Mouse (Mus musculus): ENCODE results near the gene Abcf1. TPM values are rescaled to one million over a fixed set of nuclear protein-coding genes. Genes with fewer than 3 reads are reported as not detected.
A peak's percentile ranks its signal among the peaks of the same experiment; 100 is the strongest.

Gene Abcf1
- polyA plus RNA-seq, 1 experiment from 2014 or later, result 97.8 TPM

DNA sequence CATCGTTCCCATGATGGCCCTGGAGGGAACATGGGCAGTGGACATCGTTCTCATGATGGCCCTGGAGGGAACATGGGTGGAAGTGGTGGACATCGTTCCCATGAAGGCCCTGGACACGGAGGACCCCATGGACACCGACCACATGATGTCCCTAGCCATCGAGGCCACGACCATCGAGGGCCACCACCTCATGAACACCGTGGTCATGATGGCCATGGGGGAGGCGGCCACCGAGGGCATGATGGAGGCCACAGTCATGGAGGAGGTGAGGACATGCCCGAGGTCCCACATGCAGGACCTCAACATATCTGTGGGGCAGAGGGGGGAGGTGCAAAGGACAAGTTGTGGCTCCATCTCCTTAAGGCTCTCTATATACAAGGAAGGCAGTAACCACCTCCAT, 38.9 kb downstream of the Abcf1 start:
- H3K36me3 ChIP-seq (ENCODE audit: control insufficient read depth, insufficient read depth, low read length), result peaks cover 56% of the 10 kb centered on the region

GRCm38 (mm10) chr17:35929534-35929933, 40.0 kb downstream of the Abcf1 start:
- Histone ChIP-seq H3K36me3 (ENCODE audit: control insufficient read depth, insufficient read depth, low read length) (peaks cover 67% of the 10 kb centered on the region), H3K9ac (ENCODE audit: low read depth, low read length) (no peak overlapping the region), H3K4me1 (ENCODE audit: control insufficient read depth, insufficient read depth, low read length) (no peaks in the 10 kb centered on the region), H3K9me3 (ENCODE audit: control insufficient read depth, low read length) (no peaks in the 10 kb centered on the region), H3K27ac (ENCODE audit: low read depth, low read length) (no peak overlapping the region), H3K27me3 (ENCODE audit: control insufficient read depth, insufficient read depth, low read length) (no peaks in the 10 kb centered on the region), H3K4me3 (ENCODE audit: low read length) (no peak overlapping the region), H3K4me2 (replicated peaks; ENCODE audit: low read depth, low read length) (no peak overlapping the region)
- no peak for ATAC-seq (ENCODE audit: low FRiP score, low TSS enrichment)
- 90% methylated on average over 2 of the region's 2 CpGs for WGBS

More for the DNA sequence above, 38.9 kb downstream of the Abcf1 start:
- no peak overlapping the region for H3K4me3 ChIP-seq (ENCODE audit: low read length)
- H3K4me2 ChIP-seq (replicated peaks; ENCODE audit: low read depth, low read length), result no peak overlapping the region
- WGBS, result 97% methylated on average over 12 of the region's 12 CpGs
- no peaks in the 10 kb centered on the region for H3K27me3 ChIP-seq (ENCODE audit: control insufficient read depth, insufficient read depth, low read length)
- no peaks in the 10 kb centered on the region for H3K9me3 ChIP-seq (ENCODE audit: control insufficient read depth, low read length)
- H3K9ac ChIP-seq (ENCODE audit: low read depth, low read length), result no peak overlapping the region
- H3K4me1 ChIP-seq (ENCODE audit: control insufficient read depth, insufficient read depth, low read length), result no peaks in the 10 kb centered on the region
- H3K27ac ChIP-seq (ENCODE audit: low read depth, low read length), result no peak overlapping the region
- no peak; the same call in 1 of the 2 replicates for ATAC-seq (ENCODE audit: low FRiP score, low TSS enrichment)

DNA sequence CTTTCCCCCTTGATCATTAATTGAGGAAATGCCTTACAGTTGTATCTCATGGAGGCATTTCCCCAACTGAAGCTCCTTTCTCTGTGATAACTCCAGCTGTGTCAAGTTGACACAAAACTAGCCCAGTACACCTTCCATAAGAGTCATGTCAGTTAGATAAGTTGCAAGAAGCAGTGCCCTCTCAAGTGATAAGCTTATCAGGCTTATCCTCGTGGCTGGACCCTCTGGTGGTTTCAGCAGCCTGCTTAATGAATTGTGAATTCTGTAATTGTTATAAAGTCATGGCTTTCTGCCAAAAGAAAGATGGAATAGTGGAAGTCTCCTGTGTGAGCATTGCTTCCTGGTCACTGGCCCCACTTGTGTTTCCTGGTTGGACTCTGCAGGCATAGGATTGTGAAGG, 42.1 kb downstream of the Abcf1 start:
- Histone ChIP-seq H3K27ac (ENCODE audit: low read depth, low read length) (no peak overlapping the region), H3K4me3 (ENCODE audit: low read length) (no peak overlapping the region), H3K9ac (ENCODE audit: low read depth, low read length) (no peak overlapping the region), H3K36me3 (ENCODE audit: control insufficient read depth, insufficient read depth, low read length) (peaks cover 84% of the 10 kb centered on the region), H3K27me3 (ENCODE audit: control insufficient read depth, insufficient read depth, low read length) (no peaks in the 10 kb centered on the region), H3K4me2 (replicated peaks; ENCODE audit: low read depth, low read length) (no peak overlapping the region), H3K9me3 (ENCODE audit: control insufficient read depth, low read length) (no peaks in the 10 kb centered on the region), H3K4me1 (ENCODE audit: control insufficient read depth, insufficient read depth, low read length) (no peaks in the 10 kb centered on the region)
- no peak for ATAC-seq (ENCODE audit: low FRiP score, low TSS enrichment)
- 78% methylated on average over 1 of the region's 1 CpGs for WGBS

GRCm38 (mm10) chr17:35923281-35923680, 46.3 kb downstream of the Abcf1 start:
- peaks cover 27% of the 10 kb centered on the region for H3K4me1 ChIP-seq (ENCODE audit: control insufficient read depth, insufficient read depth, low read length)
- 96% methylated on average over 4 of the region's 4 CpGs for WGBS
- H3K4me2 ChIP-seq (replicated peaks; ENCODE audit: low read depth, low read length), result no peak overlapping the region
- ATAC-seq (ENCODE audit: low FRiP score, low TSS enrichment), result no peak
- no peaks in the 10 kb centered on the region for H3K9me3 ChIP-seq (ENCODE audit: control insufficient read depth, low read length)
- peaks cover 64% of the 10 kb centered on the region for H3K36me3 ChIP-seq (ENCODE audit: control insufficient read depth, insufficient read depth, low read length)
- no peaks in the 10 kb centered on the region for H3K27me3 ChIP-seq (ENCODE audit: control insufficient read depth, insufficient read depth, low read length)
- H3K4me3 ChIP-seq (ENCODE audit: low read length), result no peak overlapping the region
- H3K27ac ChIP-seq (ENCODE audit: low read depth, low read length), result no peak overlapping the region
- H3K9ac ChIP-seq (ENCODE audit: low read depth, low read length), result no peak overlapping the region

DNA sequence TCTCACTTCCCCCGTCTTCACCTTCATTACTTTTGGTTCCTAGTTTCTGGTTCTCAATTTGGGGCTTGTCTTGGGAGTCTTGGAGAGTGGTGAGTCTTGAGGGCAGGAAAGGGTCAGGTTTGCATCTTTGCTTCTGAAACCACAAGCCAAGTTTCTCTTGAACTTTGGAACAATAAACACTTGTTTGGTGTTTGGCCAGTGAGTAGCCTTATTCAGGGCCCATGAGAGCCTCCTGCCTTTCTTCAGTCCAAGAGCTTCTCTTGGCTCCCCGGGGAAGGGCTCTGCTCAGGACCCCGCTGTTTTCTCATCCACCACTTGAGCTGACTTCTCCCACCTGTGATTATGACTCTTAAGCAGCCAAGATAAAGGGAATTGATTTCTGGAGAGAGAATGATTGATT, 47.0 kb downstream of the Abcf1 start:
- Histone ChIP-seq H3K9me3 (ENCODE audit: control insufficient read depth, low read length) (no peaks in the 10 kb centered on the region), H3K4me1 (ENCODE audit: control insufficient read depth, insufficient read depth, low read length) (peaks cover 27% of the 10 kb centered on the region), H3K36me3 (ENCODE audit: control insufficient read depth, insufficient read depth, low read length) (peaks cover 60% of the 10 kb centered on the region), H3K27me3 (ENCODE audit: control insufficient read depth, insufficient read depth, low read length) (no peaks in the 10 kb centered on the region), H3K27ac (ENCODE audit: low read depth, low read length) (no peak overlapping the region), H3K9ac (ENCODE audit: low read depth, low read length) (no peak overlapping the region), H3K4me2 (replicated peaks; ENCODE audit: low read depth, low read length) (no peak overlapping the region), H3K4me3 (ENCODE audit: low read length) (no peak overlapping the region)
- 80% methylated on average over 3 of the region's 3 CpGs for WGBS
- no peak for ATAC-seq (ENCODE audit: low FRiP score, low TSS enrichment)

GRCm38 (mm10) chr17:35921710-35922109, 47.9 kb downstream of the Abcf1 start:
- H3K4me3 ChIP-seq (ENCODE audit: low read length), result no peak overlapping the region
- 85% methylated on average over 4 of the region's 4 CpGs for WGBS
- H3K9me3 ChIP-seq (ENCODE audit: control insufficient read depth, low read length), result no peaks in the 10 kb centered on the region
- H3K36me3 ChIP-seq (ENCODE audit: control insufficient read depth, insufficient read depth, low read length), result peaks cover 57% of the 10 kb centered on the region
- H3K27ac ChIP-seq (ENCODE audit: low read depth, low read length), result no peak overlapping the region
- H3K9ac ChIP-seq (ENCODE audit: low read depth, low read length), result no peak overlapping the region
- no peaks in the 10 kb centered on the region for H3K27me3 ChIP-seq (ENCODE audit: control insufficient read depth, insufficient read depth, low read length)
- no peak overlapping the region for H3K4me2 ChIP-seq (replicated peaks; ENCODE audit: low read depth, low read length)
- ATAC-seq (ENCODE audit: low FRiP score, low TSS enrichment), result no peak
- peaks cover 27% of the 10 kb centered on the region for H3K4me1 ChIP-seq (ENCODE audit: control insufficient read depth, insufficient read depth, low read length)

DNA sequence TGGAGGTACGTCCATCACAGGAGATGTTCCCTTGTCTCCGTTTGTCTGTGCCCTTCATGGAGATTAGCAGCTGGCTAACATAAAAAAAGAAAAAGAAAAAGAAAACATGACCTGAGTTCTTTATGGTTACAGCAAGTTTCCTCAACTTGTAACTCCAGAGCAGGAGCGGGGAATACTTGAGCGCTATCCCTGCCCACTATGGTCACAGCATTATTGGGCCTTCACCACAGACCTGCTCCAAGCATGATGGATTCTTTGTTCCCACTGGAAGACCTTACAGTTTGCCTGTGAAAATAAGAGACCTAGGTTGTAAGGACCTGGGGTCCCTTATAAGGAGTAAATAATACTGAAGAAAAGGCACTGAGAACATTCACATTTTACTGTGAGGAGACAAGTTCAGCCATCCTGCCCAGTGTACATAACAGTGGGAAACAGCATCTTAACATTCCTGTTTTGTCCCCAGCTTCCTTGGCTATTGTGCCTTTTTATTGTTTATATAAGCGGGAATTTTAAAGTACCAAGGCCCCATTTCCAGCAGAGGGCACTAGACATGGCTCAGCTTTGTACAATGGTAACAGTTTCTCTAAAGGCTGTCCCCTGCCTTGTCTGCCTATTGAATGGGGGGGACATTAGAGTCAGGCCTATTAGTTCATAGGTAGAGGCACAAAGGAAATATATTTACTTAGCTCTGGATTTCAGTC, 48.5 kb downstream of the Abcf1 start:
- Histone ChIP-seq H3K27ac (ENCODE audit: low read depth, low read length) (no peak overlapping the region), H3K27me3 (ENCODE audit: control insufficient read depth, insufficient read depth, low read length) (no peaks in the 10 kb centered on the region), H3K9ac (ENCODE audit: low read depth, low read length) (no peak overlapping the region), H3K9me3 (ENCODE audit: control insufficient read depth, low read length) (no peaks in the 10 kb centered on the region), H3K4me2 (replicated peaks; ENCODE audit: low read depth, low read length) (no peak overlapping the region), H3K4me1 (ENCODE audit: control insufficient read depth, insufficient read depth, low read length) (peaks cover 27% of the 10 kb centered on the region), H3K36me3 (ENCODE audit: control insufficient read depth, insufficient read depth, low read length) (peaks cover 50% of the 10 kb centered on the region), H3K4me3 (ENCODE audit: low read length) (no peak overlapping the region)
- WGBS, result 67% methylated on average over 5 of the region's 5 CpGs
- ATAC-seq (ENCODE audit: low FRiP score, low TSS enrichment), result no peak

DNA sequence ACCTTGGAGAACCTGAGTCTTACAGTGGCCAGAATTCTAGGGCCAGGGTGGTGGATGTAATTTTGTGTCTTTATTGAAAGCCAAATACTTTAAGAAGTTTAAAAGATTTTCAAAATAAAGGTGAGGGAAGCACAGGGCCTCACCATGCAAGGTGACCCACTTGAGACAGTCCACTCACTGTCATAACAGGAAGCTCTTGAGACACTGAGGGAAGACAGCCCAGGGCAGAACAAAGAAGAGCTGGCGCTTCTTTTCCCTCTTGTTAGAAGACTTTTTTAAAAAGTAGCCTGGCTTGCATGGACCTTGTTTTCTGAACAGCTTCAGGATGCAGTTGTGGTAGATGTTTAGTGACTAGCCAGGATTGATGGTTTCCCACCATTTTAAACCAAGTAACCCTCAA, 49.2 kb downstream of the Abcf1 start:
- Histone ChIP-seq H3K4me1 (ENCODE audit: control insufficient read depth, insufficient read depth, low read length) (peaks cover 27% of the 10 kb centered on the region), H3K27ac (ENCODE audit: low read depth, low read length) (peak overlapping the region; percentile 43; the same call in 1 of the 2 replicates), H3K9me3 (ENCODE audit: control insufficient read depth, low read length) (no peaks in the 10 kb centered on the region), H3K36me3 (ENCODE audit: control insufficient read depth, insufficient read depth, low read length) (peaks cover 43% of the 10 kb centered on the region), H3K4me2 (replicated peaks; ENCODE audit: low read depth, low read length) (no peak overlapping the region), H3K4me3 (ENCODE audit: low read length) (peak overlapping the region; percentile 85; the same call in 1 of the 2 replicates), H3K9ac (ENCODE audit: low read depth, low read length) (0 out of 2 replicates have a peak overlapping the region, but pooled peaks have one; percentile 97), H3K27me3 (ENCODE audit: control insufficient read depth, insufficient read depth, low read length) (no peaks in the 10 kb centered on the region)
- ATAC-seq (ENCODE audit: low FRiP score, low TSS enrichment), result no peak
- 94% methylated on average over 1 of the region's 1 CpGs for WGBS

GRCm38 (mm10) chr17:35919864-35920301, 49.7 kb downstream of the Abcf1 start:
- peak overlapping the region; percentile 98 for H3K4me2 ChIP-seq (replicated peaks; ENCODE audit: low read depth, low read length)
- peaks cover 27% of the 10 kb centered on the region for H3K4me1 ChIP-seq (ENCODE audit: control insufficient read depth, insufficient read depth, low read length)
- 58% methylated on average over 6 of the region's 6 CpGs for WGBS
- 0 out of 2 replicates have a peak overlapping the region, but pooled peaks have one; percentile 97 for H3K9ac ChIP-seq (ENCODE audit: low read depth, low read length)
- no peaks in the 10 kb centered on the region for H3K27me3 ChIP-seq (ENCODE audit: control insufficient read depth, insufficient read depth, low read length)
- no peak for ATAC-seq (ENCODE audit: low FRiP score, low TSS enrichment)
- peaks cover 38% of the 10 kb centered on the region for H3K36me3 ChIP-seq (ENCODE audit: control insufficient read depth, insufficient read depth, low read length)
- no peaks in the 10 kb centered on the region for H3K9me3 ChIP-seq (ENCODE audit: control insufficient read depth, low read length)
- peak overlapping the region; percentile 85; the same call in 1 of the 2 replicates for H3K4me3 ChIP-seq (ENCODE audit: low read length)
- H3K27ac ChIP-seq (ENCODE audit: low read depth, low read length), result peak overlapping the region; percentile 99
